Mouse (Mus musculus) heart, postnatal 0 days (tissue): ENCODE results near the gene 4930544D05Rik.

Experiments used
- CTCF ChIP-seq: IDR thresholded peaks from 2 replicates; pipeline ENCODE4 v1.5.1; 2016; ENCODE audit warnings: antibody characterized with exemption, control low read depth, low read depth
- EP300 ChIP-seq: IDR thresholded peaks from 2 replicates; pipeline ENCODE4 v1.6.1; 2016; ENCODE audit warnings: antibody characterized with exemption, low read depth

DNA sequence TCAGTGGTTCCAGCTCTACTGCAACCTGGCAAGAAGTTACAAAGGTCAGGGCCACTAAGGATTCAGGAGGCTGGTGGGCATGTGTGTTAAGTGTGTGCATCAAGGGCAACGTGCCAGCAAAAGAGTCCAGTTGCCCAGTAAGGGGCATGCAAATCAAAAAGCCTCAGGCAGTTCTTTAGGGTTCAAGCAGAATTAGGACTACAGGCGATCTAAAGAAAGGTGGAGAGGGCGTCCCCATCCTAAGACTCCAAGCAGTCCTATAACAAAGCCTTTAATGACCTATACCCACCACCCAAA lies 30.6 kb downstream of the 4930544D05Rik start:
- TF ChIP-seq EP300 (no peak), CTCF (no peak)
